Mouse (Mus musculus): ENCODE measurements around the gene Gm21992. TPM values are rescaled to one million over a fixed set of nuclear protein-coding genes. Genes with fewer than 3 reads are reported as not detected.
A peak's percentile ranks its signal among the peaks of the same experiment; 100 is the strongest.

Gene Gm21992
- polyA plus RNA-seq, 1 experiment from 2014 or later, result 41.5 TPM

DNA sequence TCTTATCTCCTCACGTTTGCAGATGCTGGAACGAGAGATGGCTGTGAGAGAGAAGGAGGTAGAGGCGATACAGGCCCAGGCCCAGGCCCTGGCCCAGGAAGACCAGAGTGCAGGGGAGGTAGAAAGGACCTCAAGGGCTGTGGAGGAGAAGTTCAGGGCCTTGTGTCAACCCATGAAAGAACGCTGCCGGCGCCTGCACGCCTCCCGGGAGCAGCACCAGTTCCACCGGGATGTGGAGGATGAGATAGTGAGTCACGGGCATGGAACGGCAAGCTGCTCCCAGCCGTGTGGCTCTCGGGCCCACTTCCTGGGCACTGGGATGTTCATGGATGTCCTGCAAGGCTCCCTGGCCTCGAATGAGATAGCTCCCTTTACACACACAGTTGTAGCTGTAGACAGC lies 67.4 kb downstream of the Gm21992 start:
- H3K27me3 ChIP-seq, result no peaks in the 10 kb centered on the region
- no peak overlapping the region for H3K27ac ChIP-seq
- H3K4me3 ChIP-seq, result no peak overlapping the region
- no peak for ATAC-seq (ENCODE audit: low FRiP score)
- no peak overlapping the region for H3K4me2 ChIP-seq (replicated peaks)
- 86% methylated on average over 14 of the region's 14 CpGs for WGBS
- peaks cover 90% of the 10 kb centered on the region for H3K36me3 ChIP-seq
- no peaks in the 10 kb centered on the region for H3K4me1 ChIP-seq
- no peak overlapping the region for H3K9ac ChIP-seq
- H3K9me3 ChIP-seq (replicated peaks), result no peaks in the 10 kb centered on the region

DNA sequence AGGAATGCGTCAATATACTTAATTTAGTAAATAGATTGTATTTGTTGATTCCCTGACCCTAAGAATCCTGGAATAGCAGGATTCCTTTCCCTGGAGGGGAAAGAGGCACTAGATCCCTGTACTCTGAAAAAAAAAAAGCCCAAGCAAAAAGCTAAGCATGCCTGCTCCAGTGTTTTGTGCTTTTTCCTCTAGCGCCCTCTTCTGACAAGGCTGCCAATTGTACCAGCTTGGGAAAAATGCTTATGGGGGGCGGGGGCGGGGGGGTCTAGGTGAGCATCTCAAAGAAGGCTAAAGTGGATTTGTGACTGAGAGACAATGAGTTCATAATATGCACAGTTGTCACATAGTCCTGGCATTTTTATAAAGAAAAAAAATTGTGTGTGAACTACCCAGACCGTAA lies 67.9 kb downstream of the Gm21992 start:
- no peak for ATAC-seq (ENCODE audit: low FRiP score)

DNA sequence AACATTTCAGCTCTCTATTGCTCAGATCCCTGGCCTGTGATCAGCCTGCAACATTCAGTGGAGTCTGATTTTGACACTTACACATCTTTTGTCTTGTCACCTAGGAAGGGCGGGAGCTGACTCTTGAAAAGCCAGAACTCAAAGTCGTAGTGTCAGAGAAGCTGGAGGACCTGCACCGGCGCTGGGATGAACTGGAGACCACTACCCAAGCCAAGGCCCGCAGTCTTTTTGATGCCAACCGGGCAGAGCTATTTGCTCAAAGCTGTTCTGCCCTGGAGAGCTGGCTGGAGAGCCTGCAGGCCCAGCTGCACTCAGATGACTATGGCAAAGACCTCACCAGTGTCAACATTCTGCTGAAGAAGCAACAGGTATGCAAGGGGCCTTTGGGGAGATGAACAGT lies 69.2 kb downstream of the Gm21992 start:
- H3K36me3 ChIP-seq, result peaks cover 87% of the 10 kb centered on the region
- no peak overlapping the region for H3K4me3 ChIP-seq
- H3K27ac ChIP-seq, result no peak overlapping the region
- WGBS, result 92% methylated on average over 6 of the region's 6 CpGs
- no peaks in the 10 kb centered on the region for H3K9me3 ChIP-seq (replicated peaks)
- no peak for ATAC-seq (ENCODE audit: low FRiP score)
- no peaks in the 10 kb centered on the region for H3K27me3 ChIP-seq
- H3K4me1 ChIP-seq, result no peaks in the 10 kb centered on the region
- no peak overlapping the region for H3K4me2 ChIP-seq (replicated peaks)
- no peak overlapping the region for H3K9ac ChIP-seq

More for the DNA sequence above, 67.9 kb downstream of the Gm21992 start:
- 40% methylated on average over 5 of the region's 5 CpGs for WGBS
- H3K27ac ChIP-seq, result no peak overlapping the region
- H3K4me3 ChIP-seq, result no peak overlapping the region
- no peaks in the 10 kb centered on the region for H3K4me1 ChIP-seq
- peaks cover 87% of the 10 kb centered on the region for H3K36me3 ChIP-seq
- H3K9ac ChIP-seq, result no peak overlapping the region
- H3K4me2 ChIP-seq (replicated peaks), result no peak overlapping the region
- H3K27me3 ChIP-seq, result no peaks in the 10 kb centered on the region
- H3K9me3 ChIP-seq (replicated peaks), result no peaks in the 10 kb centered on the region

DNA sequence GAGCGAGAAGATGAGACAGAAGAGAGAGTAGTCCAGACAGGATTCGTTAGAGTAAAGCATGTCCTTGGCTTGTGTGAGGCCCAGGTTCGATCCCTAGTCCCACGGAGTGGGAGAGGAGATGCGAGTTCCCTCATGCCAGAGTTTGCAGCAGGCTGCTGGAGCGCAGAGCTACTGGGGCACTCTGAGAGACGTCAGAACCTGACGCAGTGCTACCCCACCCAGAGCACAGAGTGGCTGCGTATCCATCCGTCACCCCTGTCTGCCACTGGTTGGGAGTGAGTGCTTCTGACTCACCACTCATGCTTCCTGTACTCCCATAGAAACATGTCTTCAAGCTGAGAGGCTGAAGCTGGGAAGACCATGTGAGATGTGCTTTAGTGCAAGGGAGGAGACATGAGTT lies 69.9 kb downstream of the Gm21992 start:
- 80% methylated on average over 10 of the region's 10 CpGs for WGBS
- Histone ChIP-seq H3K9me3 (replicated peaks) (no peaks in the 10 kb centered on the region), H3K9ac (no peak overlapping the region), H3K36me3 (peaks cover 86% of the 10 kb centered on the region), H3K27ac (no peak overlapping the region), H3K27me3 (no peaks in the 10 kb centered on the region), H3K4me1 (no peaks in the 10 kb centered on the region), H3K4me3 (no peak overlapping the region), H3K4me2 (replicated peaks) (no peak overlapping the region)
- ATAC-seq (ENCODE audit: low FRiP score), result no peak

DNA sequence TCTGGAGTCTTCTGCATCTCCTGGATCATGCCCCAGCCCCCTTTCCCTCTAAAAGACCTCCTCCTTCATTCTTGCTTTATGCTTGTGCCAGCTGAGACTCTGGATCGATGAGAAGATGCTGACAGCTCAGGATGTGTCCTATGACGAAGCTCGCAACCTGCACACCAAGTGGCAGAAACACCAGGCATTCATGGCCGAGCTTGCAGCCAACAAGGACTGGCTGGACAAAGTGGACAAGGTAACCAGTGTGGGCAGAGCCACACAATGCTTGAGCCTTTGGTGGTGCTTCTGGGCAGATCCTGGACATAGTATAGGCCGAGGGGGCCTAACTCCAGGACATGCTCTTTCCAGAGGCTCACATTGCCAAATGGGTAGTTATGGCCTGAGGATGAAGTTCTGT lies 71.7 kb downstream of the Gm21992 start:
- no peak overlapping the region for H3K9ac ChIP-seq
- 93% methylated on average over 5 of the region's 5 CpGs for WGBS
- no peaks in the 10 kb centered on the region for H3K27me3 ChIP-seq
- no peaks in the 10 kb centered on the region for H3K9me3 ChIP-seq (replicated peaks)
- no peak overlapping the region for H3K4me2 ChIP-seq (replicated peaks)
- H3K4me3 ChIP-seq, result no peak overlapping the region
- ATAC-seq (ENCODE audit: low FRiP score), result no peak
- H3K27ac ChIP-seq, result no peak overlapping the region
- H3K36me3 ChIP-seq, result peaks cover 81% of the 10 kb centered on the region
- no peaks in the 10 kb centered on the region for H3K4me1 ChIP-seq

DNA sequence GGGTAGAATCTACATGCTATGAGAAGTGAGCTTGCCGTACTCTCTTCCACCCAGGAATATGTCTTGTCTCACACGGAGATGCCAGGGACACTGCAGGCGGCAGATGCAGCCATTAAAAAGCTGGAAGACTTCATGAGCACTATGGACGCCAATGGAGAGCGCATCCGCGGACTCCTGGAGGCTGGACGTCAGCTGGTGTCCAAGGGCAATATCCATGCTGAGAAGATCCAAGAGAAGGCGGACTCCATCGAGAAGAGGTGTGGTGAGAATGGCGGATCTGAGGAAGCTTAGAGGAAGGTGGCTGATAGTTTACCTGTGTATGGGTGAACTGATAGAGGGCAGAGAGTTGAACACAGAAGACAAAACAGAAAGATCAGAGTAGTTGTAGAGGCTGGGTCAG lies 72.4 kb downstream of the Gm21992 start:
- peaks cover 81% of the 10 kb centered on the region for H3K36me3 ChIP-seq
- 90% methylated on average over 11 of the region's 11 CpGs for WGBS
- no peak for ATAC-seq (ENCODE audit: low FRiP score)

DNA sequence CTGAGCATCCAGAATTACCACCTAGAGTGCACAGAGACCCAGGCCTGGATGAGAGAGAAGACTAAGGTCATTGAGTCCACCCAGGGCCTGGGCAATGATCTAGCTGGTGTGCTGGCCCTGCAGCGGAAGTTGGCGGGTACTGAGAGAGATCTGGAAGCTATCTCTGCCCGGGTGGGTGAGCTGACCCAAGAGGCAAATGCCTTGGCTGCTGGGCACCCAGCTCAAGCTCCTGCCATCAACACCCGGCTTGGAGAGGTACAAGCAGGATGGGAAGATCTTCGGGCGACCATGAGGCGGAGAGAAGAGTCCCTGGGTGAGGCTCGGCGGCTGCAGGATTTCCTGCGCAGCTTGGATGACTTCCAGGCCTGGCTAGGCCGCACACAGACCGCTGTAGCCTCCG lies 73.5 kb downstream of the Gm21992 start:
- Histone ChIP-seq H3K4me2 (replicated peaks) (no peak overlapping the region), H3K4me1 (no peaks in the 10 kb centered on the region), H3K27ac (no peak overlapping the region), H3K4me3 (no peak overlapping the region), H3K9ac (no peak overlapping the region), H3K27me3 (no peaks in the 10 kb centered on the region), H3K36me3 (peaks cover 88% of the 10 kb centered on the region), H3K9me3 (replicated peaks) (no peaks in the 10 kb centered on the region)
- WGBS, result 88% methylated on average over 13 of the region's 13 CpGs
- ATAC-seq (ENCODE audit: low FRiP score), result no peak

More for the DNA sequence above, 72.4 kb downstream of the Gm21992 start:
- Histone ChIP-seq H3K9me3 (replicated peaks) (no peaks in the 10 kb centered on the region), H3K4me1 (no peaks in the 10 kb centered on the region), H3K4me2 (replicated peaks) (no peak overlapping the region), H3K27me3 (no peaks in the 10 kb centered on the region), H3K4me3 (no peak overlapping the region), H3K27ac (no peak overlapping the region), H3K9ac (no peak overlapping the region)

DNA sequence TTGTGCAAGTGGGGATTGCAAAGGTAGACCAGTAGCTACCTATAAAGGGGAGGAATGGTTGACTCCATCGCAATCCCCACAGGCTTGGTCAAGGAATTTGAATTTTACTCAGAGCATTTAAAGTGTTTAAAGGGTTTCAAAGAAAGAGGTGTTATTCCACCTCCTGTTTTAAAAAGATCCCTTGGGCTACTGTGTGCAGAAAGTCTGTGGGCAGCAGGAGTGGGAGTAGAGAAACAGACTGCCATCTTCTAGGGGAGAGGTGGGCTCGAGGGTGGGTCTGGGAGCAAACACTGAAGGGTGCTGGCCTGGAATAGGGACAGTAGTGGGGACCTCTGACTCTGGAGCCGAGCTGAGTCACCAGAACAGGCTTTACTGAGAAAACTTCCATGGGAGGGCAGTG lies 78.4 kb downstream of the Gm21992 start:
- Histone ChIP-seq H3K27me3 (no peaks in the 10 kb centered on the region), H3K9me3 (replicated peaks) (no peaks in the 10 kb centered on the region), H3K4me3 (no peak overlapping the region), H3K36me3 (peaks cover 87% of the 10 kb centered on the region), H3K4me2 (replicated peaks) (no peak overlapping the region), H3K27ac (no peak overlapping the region), H3K4me1 (no peaks in the 10 kb centered on the region), H3K9ac (no peak overlapping the region)
- WGBS, result 89% methylated on average over 3 of the region's 3 CpGs
- ATAC-seq (ENCODE audit: low FRiP score), result no peak

DNA sequence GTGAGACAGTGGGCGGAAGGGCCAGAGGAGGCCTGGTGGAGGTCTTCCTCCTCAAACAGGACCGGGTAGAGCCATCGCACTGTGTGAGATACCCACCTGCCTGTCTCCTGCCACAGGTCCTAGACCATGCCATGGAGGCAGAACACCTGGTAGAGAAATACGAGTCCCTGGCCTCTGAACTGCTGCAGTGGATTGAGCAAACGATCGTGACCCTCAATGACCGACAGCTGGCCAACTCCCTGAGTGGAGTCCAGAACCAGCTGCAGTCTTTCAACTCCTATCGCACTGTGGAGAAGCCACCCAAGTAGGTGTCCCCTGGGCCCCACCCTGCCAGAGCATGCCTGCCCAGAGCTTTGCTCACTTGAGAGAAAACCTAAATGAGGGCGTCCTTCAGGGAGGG lies 82.2 kb downstream of the Gm21992 start:
- no peaks in the 10 kb centered on the region for H3K27me3 ChIP-seq
- no peaks in the 10 kb centered on the region for H3K9me3 ChIP-seq (replicated peaks)
- H3K4me1 ChIP-seq, result no peaks in the 10 kb centered on the region
- no peak overlapping the region for H3K9ac ChIP-seq
- no peak for ATAC-seq (ENCODE audit: low FRiP score)
- H3K36me3 ChIP-seq, result peaks cover 88% of the 10 kb centered on the region
- no peak overlapping the region for H3K4me3 ChIP-seq
- H3K27ac ChIP-seq, result no peak overlapping the region
- no peak overlapping the region for H3K4me2 ChIP-seq (replicated peaks)
- whole genome bisulfite sequencing, result 87% methylated on average over 9 of the region's 9 CpGs

DNA sequence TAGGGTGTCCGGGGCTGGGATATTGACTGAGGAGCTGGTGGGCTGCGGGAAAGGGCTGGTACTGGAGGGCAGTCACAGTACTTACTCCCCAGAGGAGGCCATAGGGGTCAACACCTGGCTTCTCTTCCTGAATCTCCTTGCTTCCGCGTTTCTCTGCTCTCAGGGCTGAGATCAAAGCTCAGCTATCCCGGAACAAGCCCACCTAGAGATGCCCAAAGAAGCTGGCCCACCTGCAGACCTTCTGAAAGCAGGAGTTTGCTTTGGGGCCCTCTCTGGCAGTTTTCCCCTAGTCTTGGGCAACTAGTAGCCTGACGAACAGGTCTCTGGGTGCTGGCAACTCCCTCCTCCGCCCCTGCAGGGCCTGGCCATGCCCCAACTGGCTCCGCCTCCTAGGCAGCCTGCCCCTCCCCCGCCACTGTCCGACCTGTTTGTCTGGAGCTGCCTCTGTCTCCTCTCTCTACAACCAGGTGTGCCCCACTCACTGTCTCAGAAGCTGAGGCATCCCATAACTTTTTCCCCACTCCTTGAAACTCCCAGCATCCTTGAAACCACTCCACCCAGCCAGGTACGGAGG lies 90.7 kb downstream of the Gm21992 start:
- ATAC-seq (ENCODE audit: low FRiP score), result no peak
- Histone ChIP-seq H3K9ac (no peak overlapping the region), H3K9me3 (replicated peaks) (no peaks in the 10 kb centered on the region)

DNA sequence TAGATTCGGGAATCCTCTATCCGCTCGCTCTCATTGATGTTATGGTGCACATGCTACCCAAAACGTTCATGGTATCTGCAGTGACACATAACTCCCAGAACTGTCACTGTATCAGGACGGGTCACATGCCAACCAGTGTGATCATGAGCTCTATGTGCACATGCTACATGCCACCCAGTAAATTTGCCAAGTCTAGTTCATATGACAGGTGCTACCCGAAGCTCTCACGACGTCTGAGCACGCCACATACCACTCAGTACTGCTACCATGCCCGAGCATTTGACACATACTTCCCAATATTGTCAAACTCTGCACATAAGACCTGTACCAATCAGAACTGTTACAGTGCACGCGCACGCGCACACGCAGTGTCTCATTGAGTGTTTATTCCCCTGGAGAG lies 91.3 kb downstream of the Gm21992 start:
- no peak for ATAC-seq (ENCODE audit: low FRiP score)
- H3K4me1 ChIP-seq, result peaks cover 23% of the 10 kb centered on the region
- no peak overlapping the region for H3K27ac ChIP-seq
- no peaks in the 10 kb centered on the region for H3K9me3 ChIP-seq (replicated peaks)
- WGBS, result 84% methylated on average over 15 of the region's 15 CpGs
- H3K4me2 ChIP-seq (replicated peaks), result no peak overlapping the region
- H3K4me3 ChIP-seq, result no peak overlapping the region
- H3K36me3 ChIP-seq, result peaks cover 39% of the 10 kb centered on the region
- no peak overlapping the region for H3K9ac ChIP-seq
- no peaks in the 10 kb centered on the region for H3K27me3 ChIP-seq

More for the DNA sequence above, 90.7 kb downstream of the Gm21992 start:
- peaks cover 42% of the 10 kb centered on the region for H3K36me3 ChIP-seq
- H3K4me1 ChIP-seq, result peaks cover 23% of the 10 kb centered on the region
- peak overlapping the region; percentile 21 for H3K4me2 ChIP-seq (replicated peaks)
- WGBS, result 19% methylated on average over 11 of the region's 11 CpGs
- no peak overlapping the region for H3K27ac ChIP-seq
- H3K27me3 ChIP-seq, result no peaks in the 10 kb centered on the region
- peak overlapping the region; percentile 3; the same call in 1 of the 2 replicates for H3K4me3 ChIP-seq

DNA sequence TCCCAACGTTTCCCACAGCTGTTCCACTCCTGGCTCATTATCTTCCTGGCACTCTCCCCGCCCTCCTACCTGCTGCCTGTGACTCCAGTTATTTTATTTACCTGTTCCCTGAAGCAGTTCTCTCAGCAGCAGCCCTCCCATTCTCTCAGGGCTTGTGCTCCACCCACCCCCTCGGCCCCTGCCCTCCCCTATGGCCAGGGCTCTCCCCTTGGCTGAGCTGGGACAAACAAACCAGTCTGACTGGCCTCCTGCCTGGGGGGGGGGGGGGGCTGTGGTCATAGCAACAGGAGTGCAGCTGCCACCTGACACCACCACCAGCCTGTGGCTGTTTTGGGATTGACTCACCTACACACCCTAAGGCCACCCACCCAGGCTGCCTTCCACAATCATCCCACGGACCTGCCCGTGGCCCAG lies 92.1 kb downstream of the Gm21992 start:
- Histone ChIP-seq H3K27ac (no peak overlapping the region), H3K27me3 (no peaks in the 10 kb centered on the region), H3K9me3 (replicated peaks) (no peaks in the 10 kb centered on the region), H3K4me1 (peaks cover 30% of the 10 kb centered on the region), H3K4me3 (no peak overlapping the region), H3K36me3 (peaks cover 34% of the 10 kb centered on the region), H3K4me2 (replicated peaks) (no peak overlapping the region), H3K9ac (no peak overlapping the region)
- WGBS, result 21% methylated on average over 5 of the region's 5 CpGs
- no peak for ATAC-seq (ENCODE audit: low FRiP score)

DNA sequence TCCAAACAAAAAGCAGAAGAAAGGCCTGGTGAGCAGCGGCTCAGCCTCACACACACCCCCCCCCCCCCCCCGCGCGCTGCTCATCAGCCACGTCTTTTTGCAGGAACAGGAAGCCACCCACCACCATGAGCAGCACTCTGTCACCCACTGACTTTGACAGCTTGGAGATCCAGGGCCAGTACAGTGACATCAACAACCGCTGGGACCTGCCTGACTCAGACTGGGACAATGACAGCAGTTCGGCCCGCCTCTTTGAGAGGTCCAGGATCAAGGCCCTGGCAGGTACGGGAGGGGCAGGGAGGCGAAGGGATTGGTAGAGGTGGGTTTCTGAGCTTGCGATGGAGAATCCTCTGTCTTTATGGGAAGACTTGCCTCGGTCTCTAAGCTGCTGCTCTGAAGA lies 92.7 kb downstream of the Gm21992 start:
- no peak overlapping the region for H3K27ac ChIP-seq
- H3K27me3 ChIP-seq, result 0 out of 2 replicates have a peak, but pooled peaks cover 3% of the 10 kb centered on the region
- no peaks in the 10 kb centered on the region for H3K9me3 ChIP-seq (replicated peaks)
- H3K4me1 ChIP-seq, result peaks cover 37% of the 10 kb centered on the region
- no peak overlapping the region for H3K4me2 ChIP-seq (replicated peaks)
- ATAC-seq (ENCODE audit: low FRiP score), result no peak
- H3K9ac ChIP-seq, result peak overlapping the region; percentile 35; the same call in 1 of the 2 replicates
- H3K36me3 ChIP-seq, result peaks cover 27% of the 10 kb centered on the region
- 39% methylated on average over 10 of the region's 12 CpGs for WGBS
- H3K4me3 ChIP-seq, result no peak overlapping the region
